Mouse (Mus musculus) urinary bladder, postnatal 14 days (tissue): Measurements from ENCODE around the gene Coa4.

Source experiments
- DNase-seq: peaks from one replicate; pipeline ENCODE4 v3.0.0; 2021; ENCODE audit warnings: low spot score

Gene Coa4

DNA sequence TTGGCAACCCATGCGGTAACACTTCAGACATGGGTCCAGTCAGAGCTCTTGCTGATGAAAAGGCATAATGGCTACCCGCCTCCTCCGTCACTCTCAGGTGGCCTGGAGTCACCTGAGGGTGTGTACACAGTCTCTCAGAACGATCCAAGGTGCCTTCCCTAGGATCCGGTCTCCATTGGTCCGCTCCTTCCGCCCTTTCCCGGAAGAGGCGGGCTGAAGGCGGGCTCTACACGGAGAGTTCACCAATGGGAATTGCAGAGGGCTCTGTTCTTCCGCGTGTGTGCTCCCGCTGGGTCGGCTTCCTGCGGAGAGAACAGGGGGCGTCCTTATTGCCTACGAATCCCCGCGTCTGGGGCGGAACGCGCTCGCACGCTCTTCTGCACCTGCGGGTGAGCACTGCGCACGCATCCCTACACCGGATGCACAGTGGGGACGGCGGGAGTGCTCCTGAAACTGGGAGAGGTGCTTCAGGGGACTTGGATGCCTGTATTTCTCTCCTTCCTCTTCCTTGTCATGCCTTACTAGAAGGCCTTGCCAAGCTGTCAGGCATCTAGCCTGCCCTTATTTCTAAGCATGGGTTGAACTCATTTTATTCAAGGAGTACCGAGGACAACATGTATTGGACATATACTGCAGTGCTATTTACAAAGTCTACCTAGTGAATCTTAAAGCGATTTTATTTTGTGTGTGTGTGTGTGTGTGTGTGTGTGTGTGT is at the start of gene Coa4:
Gene Coa4 (plus strand): TSS at position 268 of the 715 bp plus-strand sequence.
- peak; percentile 86 for DNase-seq

GRCm38 (mm10) chr7:100487301-100487700 is 49.6 kb upstream of the Coa4 start:
- DNase-seq: no peak

GRCm38 (mm10) chr7:100488474-100489048 is 48.3 kb upstream of the Coa4 start:
- no peak for DNase-seq

DNA sequence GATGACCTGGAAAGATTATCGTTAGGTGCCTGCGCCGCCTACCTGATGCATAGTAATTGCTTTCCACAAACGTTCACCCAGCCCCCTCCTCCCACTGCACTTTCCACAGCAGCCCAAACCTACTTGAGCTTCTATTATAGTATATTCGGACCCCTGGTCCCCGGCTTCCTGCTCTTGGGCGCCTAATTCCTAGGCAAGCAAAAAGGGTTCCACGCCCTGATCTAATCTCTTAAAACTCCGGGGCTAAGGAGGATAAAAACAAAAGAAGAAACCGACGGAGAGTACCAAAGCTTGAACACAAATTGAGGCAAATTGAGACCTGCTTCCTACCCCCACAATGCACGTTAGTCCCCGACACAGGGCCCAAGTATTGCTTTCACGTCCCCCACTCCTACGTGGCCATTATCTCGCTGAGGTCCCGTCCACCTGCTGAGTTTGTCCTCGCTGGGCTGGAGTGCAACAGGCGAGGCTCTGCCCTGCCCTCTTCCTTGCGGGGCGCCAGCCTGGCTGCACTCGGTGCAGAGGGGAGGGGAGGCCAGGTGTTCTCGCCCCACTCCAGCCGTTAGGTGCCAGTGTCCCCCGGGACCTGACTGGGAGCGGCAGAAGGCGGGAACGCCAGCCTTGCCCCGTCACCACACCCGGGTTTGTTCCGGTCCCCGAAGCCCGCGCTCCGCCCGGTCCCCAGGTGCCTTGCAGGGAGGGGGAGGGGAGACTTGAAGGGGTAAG is 44.3 kb upstream of the Coa4 start:
- DNase-seq: peak; percentile 78

- DNase-seq: peak; percentile 93
These were observed 43.8 kb upstream of the Coa4 start, which contains the start of gene Ucp2 for GRCm38 (mm10) chr7:100493117-100493483. Ucp2 (plus strand) TSS chr7:100493337.

DNA sequence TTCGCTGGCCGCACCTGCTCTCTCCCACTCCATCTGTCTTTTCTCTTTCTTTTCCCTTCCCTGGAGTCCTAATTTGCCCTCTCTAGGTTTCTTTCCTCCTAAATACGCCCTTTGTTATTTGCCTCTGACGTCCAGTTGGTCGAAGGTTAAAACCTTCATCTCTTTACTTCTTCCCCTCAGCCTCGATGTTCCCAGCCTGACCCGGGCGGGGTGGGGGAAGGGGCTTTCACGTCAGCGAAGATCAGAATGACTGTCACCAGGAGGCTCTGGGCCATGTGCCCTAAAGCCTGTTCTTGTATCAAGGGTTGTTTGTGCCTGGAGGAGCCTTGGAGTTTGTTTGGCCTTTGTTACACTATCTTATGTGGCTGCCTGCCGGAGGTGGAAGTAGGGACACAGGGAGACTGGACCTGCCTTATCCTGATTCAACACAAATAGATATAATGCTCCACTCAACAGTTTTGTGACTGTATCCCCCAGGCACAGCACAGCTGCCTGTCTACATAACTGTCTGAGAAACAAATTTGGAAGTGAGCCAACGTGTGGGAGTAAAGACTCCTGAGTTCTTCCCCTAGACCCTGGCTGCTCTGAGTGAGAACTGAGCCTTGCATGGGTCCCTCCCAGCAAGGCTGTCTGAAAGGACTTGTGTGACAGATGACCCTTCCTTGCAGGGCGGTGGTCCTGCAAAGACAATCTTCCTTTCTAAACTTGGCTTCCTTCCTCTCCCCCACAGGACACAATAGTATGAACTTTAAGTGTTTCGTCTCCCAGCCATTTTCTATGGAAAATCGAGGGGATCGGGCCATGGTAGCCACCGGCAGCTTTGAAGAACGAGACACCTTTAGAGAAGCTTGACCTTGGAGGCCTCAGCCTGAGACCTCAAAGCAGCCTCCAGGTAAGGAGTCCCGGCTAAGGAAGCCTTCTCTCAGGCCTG is 43.1 kb upstream of the Coa4 start:
- DNase-seq: peak; percentile 51

DNA sequence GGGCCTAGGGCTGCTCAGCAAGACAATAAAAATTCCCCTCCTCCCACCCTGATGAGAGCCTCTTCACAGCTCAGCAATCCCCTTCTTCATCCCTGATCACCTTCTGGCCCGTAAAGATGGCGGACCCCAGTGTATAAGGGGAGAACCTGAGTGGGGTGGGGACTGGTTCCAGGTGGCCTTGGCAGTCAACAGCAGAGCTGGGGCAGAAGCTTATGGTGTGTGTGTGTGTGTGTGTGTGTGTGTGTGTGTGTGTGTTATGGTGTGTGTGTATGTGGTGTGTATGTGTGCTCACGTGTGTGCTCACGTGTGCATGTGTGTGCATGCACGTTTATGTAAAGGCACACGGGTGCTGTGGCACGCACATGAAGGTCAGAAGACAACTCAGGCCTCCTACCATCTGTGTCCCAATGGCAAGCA is 42.4 kb upstream of the Coa4 start:
- no peak for DNase-seq

DNA sequence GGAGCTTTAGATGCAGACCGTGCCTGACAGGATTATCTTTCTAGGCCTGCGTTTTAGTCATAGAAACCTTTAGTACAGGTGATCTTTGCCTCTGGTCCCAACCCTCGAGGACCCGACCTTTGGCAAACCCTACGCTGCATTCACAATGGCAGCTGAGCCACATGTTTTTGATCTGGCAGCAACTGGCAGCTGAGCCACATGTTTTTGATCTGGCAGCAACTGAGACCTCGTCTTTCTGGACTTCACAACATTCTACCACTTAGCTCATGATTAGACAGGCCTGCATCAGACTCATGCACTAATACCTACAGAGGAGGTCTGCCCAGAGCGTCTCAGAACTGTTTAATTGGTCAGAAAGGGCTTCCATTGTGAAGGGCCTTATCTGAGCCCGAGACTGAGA is 41.8 kb upstream of the Coa4 start:
- DNase-seq: no peak

GRCm38 (mm10) chr7:100495581-100496251 is 41.2 kb upstream of the Coa4 start:
- DNase-seq: peak; percentile 81

DNA sequence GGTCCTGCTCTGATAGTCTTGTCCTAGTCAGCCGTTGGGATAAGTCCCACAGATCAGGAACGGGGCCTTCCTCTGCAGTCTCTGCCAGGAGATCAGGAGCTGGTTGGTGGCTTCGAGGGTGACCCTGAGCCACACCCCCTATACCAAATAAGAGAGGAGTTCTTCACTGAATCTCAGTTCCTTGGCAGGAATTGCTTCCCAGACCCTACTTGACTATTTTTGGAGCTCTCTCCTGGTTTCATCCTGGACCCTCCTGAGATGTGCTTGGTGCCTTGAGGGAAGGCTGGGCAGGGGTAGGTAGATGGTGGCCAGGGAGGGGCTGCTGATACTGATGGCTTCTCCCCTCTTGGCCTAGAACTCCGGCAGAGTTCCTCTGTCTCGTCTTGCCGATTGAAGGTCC is 40.5 kb upstream of the Coa4 start:
- DNase-seq: no peak

GRCm38 (mm10) chr7:100496791-100497190 is 40.1 kb upstream of the Coa4 start:
- no peak for DNase-seq

DNA sequence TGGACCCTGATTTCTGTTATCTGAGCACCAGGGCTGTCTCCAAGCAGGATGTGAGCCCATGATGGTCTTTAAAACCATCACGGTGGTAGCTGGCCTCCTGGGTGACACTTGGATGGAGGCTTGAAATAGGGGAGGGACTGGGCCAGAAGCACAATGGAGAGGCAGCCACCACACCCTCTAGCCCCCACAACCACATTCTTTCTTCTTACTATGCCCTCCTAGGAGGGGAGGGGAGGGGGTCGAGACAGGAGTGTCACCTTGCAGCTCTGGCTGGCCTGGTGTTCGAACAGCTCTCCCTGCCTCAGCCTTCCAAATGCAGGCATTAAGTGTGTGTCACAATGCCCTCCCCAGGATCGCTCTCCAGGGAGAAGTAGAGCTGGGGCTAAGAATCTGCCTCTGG is 39.5 kb upstream of the Coa4 start:
- DNase-seq: no peak

GRCm38 (mm10) chr7:100497982-100498381 is 38.9 kb upstream of the Coa4 start:
- no peak for DNase-seq

GRCm38 (mm10) chr7:100499465-100499864 is 37.4 kb upstream of the Coa4 start:
- no peak for DNase-seq

DNA sequence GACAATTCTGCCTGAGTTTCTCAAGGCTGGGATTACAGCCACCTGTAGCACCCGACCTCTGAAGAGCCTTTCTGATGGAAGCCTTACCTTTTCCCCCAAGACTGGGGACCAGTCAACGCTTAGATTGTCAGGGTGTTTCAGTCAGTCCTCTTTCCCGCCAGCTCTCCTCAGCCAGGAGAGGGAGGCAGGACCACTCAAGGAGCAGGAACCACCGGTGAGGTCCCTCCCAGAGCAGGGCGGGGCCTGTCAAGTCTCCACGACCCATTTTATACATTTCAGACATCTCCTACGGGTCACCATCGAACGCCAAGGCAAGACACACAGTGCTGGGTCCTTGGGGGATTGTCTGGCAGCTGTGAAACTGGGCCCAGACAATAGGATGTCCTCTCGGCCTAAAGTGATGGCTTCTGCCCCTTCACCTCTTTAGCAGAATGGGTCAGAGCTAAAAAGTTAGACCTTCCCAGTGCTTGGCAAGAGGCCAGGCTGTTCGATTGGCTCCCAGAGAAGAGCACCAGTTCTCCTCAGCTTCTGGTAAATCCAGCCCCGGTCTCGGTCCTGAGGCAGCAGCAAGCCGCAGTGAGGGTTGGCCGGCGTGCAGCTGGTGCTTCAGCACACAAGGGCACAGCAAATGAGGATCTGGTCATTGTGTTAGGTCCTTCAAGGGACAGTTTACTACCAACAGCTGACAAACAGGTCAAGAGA is 36.4 kb upstream of the Coa4 start:
- no peak for DNase-seq

DNA sequence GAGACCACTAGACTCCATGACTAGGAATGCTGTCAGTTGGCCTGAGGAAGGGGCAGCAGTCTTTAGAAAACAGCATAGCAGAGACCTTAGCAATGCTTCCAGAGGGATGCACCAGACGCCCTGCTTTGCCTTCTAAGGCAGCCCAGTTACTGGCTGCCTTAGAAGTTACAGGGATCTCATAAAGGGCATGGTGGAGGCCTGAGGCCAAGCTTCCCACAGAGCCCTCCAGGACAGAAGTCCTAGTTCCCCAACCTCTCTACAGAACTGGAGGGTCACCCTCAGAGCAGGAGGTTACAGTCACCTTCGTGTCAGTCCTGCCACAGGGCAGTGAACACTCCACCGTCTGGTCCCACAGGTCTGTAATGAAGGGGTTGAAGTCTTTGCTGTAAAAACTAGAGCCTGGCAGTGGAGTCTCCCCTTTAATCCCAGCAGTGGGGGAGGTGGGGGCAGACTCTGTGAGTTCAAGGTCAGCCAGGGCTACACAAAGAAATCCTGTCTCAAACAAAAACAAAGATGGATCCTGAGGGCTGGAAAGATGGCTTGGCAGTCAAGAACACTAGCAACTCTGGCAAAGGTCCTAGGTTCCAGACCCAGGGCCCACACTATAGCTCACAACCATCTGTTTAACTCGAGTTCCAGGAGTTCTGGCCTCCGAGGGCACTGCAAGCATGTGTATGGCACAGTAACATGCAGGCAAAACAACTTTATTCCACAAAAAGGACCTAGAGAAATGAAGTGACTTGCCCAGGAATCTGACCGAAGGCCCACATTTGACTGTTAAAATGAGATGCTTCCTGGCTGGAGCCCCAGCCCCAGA is 35.6 kb upstream of the Coa4 start:
- DNase-seq: no peak

DNA sequence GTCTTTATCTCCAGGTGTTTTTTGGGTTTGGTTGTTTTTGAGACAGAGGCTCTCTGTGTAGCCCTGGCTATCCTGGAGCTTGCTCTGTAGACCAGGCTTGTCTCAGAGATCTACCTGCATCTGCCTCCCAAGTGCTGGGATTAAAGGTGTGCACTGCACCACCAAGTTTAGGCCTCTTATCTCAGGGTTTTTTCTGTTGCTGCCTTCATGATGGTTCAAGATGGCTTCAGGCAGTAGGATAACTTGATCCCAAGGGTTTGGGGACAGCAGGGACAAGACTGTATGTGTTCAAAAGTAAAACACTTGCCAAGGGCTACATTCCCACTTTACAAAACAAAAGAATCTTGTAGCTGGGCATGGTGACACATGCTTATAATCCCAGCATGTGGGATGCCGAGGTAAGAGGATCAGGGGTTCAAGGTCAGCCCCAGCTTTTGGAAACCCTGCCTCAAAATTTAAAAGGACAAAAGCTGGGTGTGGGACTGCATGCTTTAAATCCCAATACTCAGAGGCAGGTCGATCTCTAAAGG is 35.0 kb upstream of the Coa4 start:
- no peak for DNase-seq

GRCm38 (mm10) chr7:100502374-100502922 is 34.4 kb upstream of the Coa4 start:
- no peak for DNase-seq

- no peak for DNase-seq
These were observed 33.8 kb upstream of the Coa4 start for GRCm38 (mm10) chr7:100503076-100503475.
